Mouse (Mus musculus) limb, embryonic 15.5 days (tissue): ENCODE data around the gene Ap1m1. TPM values are rescaled to one million over a fixed set of nuclear protein-coding genes. Genes with fewer than 3 reads are reported as not detected.

ENCODE experiments used
- ATAC-seq: fragments of 200-750 bp; cut with Nextera tagmentation; 2 replicates; pipeline ENCODE4 v1.8.0; 2017; ENCODE audit warnings: low read depth, moderate TSS enrichment; ENCODE audit not compliant: insufficient number of reproducible peaks, low FRiP score, low TSS enrichment
- H3K27ac ChIP-seq: fragments of 300-500 bp; sonication (generic); 2 replicates; pipeline ENCODE4 v1.5.1; 2015; ENCODE audit warnings: moderate library complexity, mild to moderate bottlenecking, inconsistent platforms
- H3K27me3 ChIP-seq: fragments of 300-500 bp; sonication (generic); 2 replicates; pipeline ENCODE4 v1.6.1; 2015; ENCODE audit warnings: inconsistent platforms
- H3K36me3 ChIP-seq: fragments of 300-500 bp; sonication (generic); 2 replicates; pipeline ENCODE4 v1.6.1; 2015; ENCODE audit warnings: inconsistent platforms
- H3K4me1 ChIP-seq: fragments of 300-500 bp; sonication (generic); 2 replicates; pipeline ENCODE4 v1.6.1; 2015; ENCODE audit warnings: inconsistent platforms
- H3K4me2 ChIP-seq: fragments of 300-500 bp; sonication (generic); 2 replicates; pipeline ENCODE4 v1.6.1; 2015; ENCODE audit warnings: mild to moderate bottlenecking, inconsistent platforms
- H3K4me3 ChIP-seq: fragments of 300-500 bp; sonication (generic); 2 replicates; pipeline ENCODE4 v1.5.1; 2015; ENCODE audit warnings: mild to moderate bottlenecking, inconsistent platforms
- H3K9ac ChIP-seq: fragments of 300-500 bp; sonication (generic); 2 replicates; pipeline ENCODE4 v1.6.1; 2015; ENCODE audit warnings: inconsistent platforms
- H3K9me3 ChIP-seq: fragments of 300-500 bp; sonication (generic); 2 replicates; pipeline ENCODE4 v1.6.1; 2016; ENCODE audit warnings: inconsistent platforms
- WGBS: fragments of 180-500 bp; shearing (Covaris S2); methylation state at CpG from one replicate; pipeline ENCODE4 v1.1.7; 2015; 5-methylcytosine and 5-hydroxymethylcytosine counted together
- polyA plus RNA-seq: library from polyadenylated mRNA; unstranded; fragments of >200 nt; fragmentation: Nextera tagmentation; extraction: Ambion mirVana; gene quantifications from 2 replicates; pipeline ENCODE4 v1.2.1, GENCODE M21; 2015

Ap1m1 gene
- polyA plus RNA-seq, 1 experiment from 2014 or later: 99.5 TPM

- Histone ChIP-seq H3K36me3 (peaks cover 8% of the 10 kb centered on the region), H3K4me2 (no peak overlapping the region), H3K9ac (no peak overlapping the region), H3K4me1 (peaks cover 5% of the 10 kb centered on the region), H3K27me3 (no peaks in the 10 kb centered on the region), H3K9me3 (no peaks in the 10 kb centered on the region), H3K27ac (no peak overlapping the region), H3K4me3 (no peak overlapping the region)
- ATAC-seq: no peak
- 31% methylated on average over 4 of the region's 4 CpGs for WGBS
These were observed 20.8 kb downstream of the Ap1m1 start for GRCm38 (mm10) chr8:72260585-72260984.

- no peak for ATAC-seq
- H3K4me1 ChIP-seq: peaks cover 5% of the 10 kb centered on the region
- no peak overlapping the region for H3K4me2 ChIP-seq
- H3K4me3 ChIP-seq: no peak overlapping the region
- H3K27ac ChIP-seq: no peak overlapping the region
- H3K36me3 ChIP-seq: peaks cover 6% of the 10 kb centered on the region; the same call in 1 of the 2 replicates
- no peaks in the 10 kb centered on the region for H3K9me3 ChIP-seq
- no peak overlapping the region for H3K9ac ChIP-seq
- WGBS: 34% methylated on average over 2 of the region's 2 CpGs
- H3K27me3 ChIP-seq: no peaks in the 10 kb centered on the region
These were observed 21.2 kb downstream of the Ap1m1 start for GRCm38 (mm10) chr8:72261019-72261418.

GRCm38 (mm10) chr8:72261431-72261830, 21.6 kb downstream of the Ap1m1 start:
- no peaks in the 10 kb centered on the region for H3K27me3 ChIP-seq
- peaks cover 5% of the 10 kb centered on the region for H3K4me1 ChIP-seq
- H3K4me2 ChIP-seq: no peak overlapping the region
- H3K9me3 ChIP-seq: no peaks in the 10 kb centered on the region
- peaks cover 6% of the 10 kb centered on the region; the same call in 1 of the 2 replicates for H3K36me3 ChIP-seq
- no peak for ATAC-seq
- no peak overlapping the region for H3K27ac ChIP-seq
- no peak overlapping the region for H3K4me3 ChIP-seq
- H3K9ac ChIP-seq: no peak overlapping the region

GRCm38 (mm10) chr8:72261872-72262271, 22.1 kb downstream of the Ap1m1 start:
- no peaks in the 10 kb centered on the region for H3K9me3 ChIP-seq
- no peaks in the 10 kb centered on the region for H3K27me3 ChIP-seq
- no peak overlapping the region for H3K27ac ChIP-seq
- peaks cover 2% of the 10 kb centered on the region; the same call in 1 of the 2 replicates for H3K36me3 ChIP-seq
- ATAC-seq: no peak
- no peak overlapping the region for H3K4me2 ChIP-seq
- 51% methylated on average over 5 of the region's 5 CpGs for WGBS
- no peak overlapping the region for H3K9ac ChIP-seq
- H3K4me1 ChIP-seq: peaks cover 5% of the 10 kb centered on the region
- no peak overlapping the region for H3K4me3 ChIP-seq

GRCm38 (mm10) chr8:72262756-72263155, 22.9 kb downstream of the Ap1m1 start:
- no peaks in the 10 kb centered on the region for H3K9me3 ChIP-seq
- no peak overlapping the region for H3K27ac ChIP-seq
- no peak overlapping the region for H3K4me3 ChIP-seq
- no peak overlapping the region for H3K4me2 ChIP-seq
- no peak for ATAC-seq
- peaks cover 5% of the 10 kb centered on the region for H3K4me1 ChIP-seq
- no peaks in the 10 kb centered on the region for H3K27me3 ChIP-seq
- no peaks in the 10 kb centered on the region for H3K36me3 ChIP-seq
- WGBS: 83% methylated on average over 2 of the region's 2 CpGs
- H3K9ac ChIP-seq: no peak overlapping the region

- 63% methylated on average over 7 of the region's 7 CpGs for WGBS
- Histone ChIP-seq H3K27ac (no peak overlapping the region), H3K9ac (no peak overlapping the region), H3K4me2 (no peak overlapping the region), H3K36me3 (no peaks in the 10 kb centered on the region), H3K4me3 (no peak overlapping the region), H3K27me3 (no peaks in the 10 kb centered on the region), H3K4me1 (peaks cover 5% of the 10 kb centered on the region), H3K9me3 (no peaks in the 10 kb centered on the region)
- ATAC-seq: no peak
These were observed 23.6 kb downstream of the Ap1m1 start for GRCm38 (mm10) chr8:72263451-72263850.

GRCm38 (mm10) chr8:72265342-72265741, 25.5 kb downstream of the Ap1m1 start:
- Histone ChIP-seq H3K36me3 (no peaks in the 10 kb centered on the region), H3K9me3 (no peaks in the 10 kb centered on the region), H3K4me3 (no peak overlapping the region), H3K4me1 (peaks cover 5% of the 10 kb centered on the region), H3K9ac (no peak overlapping the region), H3K27ac (no peak overlapping the region), H3K27me3 (no peaks in the 10 kb centered on the region), H3K4me2 (no peak overlapping the region)
- 44% methylated on average over 4 of the region's 7 CpGs for WGBS
- no peak for ATAC-seq

DNA sequence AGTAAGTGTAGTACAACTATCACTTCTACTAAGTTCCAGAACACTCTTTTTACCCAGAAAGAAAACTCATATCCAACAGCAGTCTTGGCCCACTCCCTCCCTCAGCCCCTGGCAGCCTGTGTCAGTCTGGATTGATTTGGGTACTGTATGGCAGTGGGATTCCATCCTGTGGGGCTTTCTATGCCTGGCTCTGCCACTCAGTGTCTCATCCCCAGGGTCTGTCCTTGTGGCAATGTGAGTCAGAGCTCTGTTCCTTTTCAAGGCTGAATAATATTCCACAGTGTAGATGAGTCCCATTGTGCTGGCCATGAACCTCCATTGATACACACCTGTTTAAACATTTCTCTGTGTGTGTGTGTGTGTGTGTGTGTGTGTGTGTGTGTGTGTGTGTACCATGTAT, 26.9 kb downstream of the Ap1m1 start:
- Histone ChIP-seq H3K4me3 (no peak overlapping the region), H3K4me1 (no peaks in the 10 kb centered on the region), H3K9ac (no peak overlapping the region), H3K36me3 (no peaks in the 10 kb centered on the region), H3K27ac (no peak overlapping the region), H3K9me3 (no peaks in the 10 kb centered on the region), H3K4me2 (no peak overlapping the region), H3K27me3 (no peaks in the 10 kb centered on the region)
- no peak for ATAC-seq

DNA sequence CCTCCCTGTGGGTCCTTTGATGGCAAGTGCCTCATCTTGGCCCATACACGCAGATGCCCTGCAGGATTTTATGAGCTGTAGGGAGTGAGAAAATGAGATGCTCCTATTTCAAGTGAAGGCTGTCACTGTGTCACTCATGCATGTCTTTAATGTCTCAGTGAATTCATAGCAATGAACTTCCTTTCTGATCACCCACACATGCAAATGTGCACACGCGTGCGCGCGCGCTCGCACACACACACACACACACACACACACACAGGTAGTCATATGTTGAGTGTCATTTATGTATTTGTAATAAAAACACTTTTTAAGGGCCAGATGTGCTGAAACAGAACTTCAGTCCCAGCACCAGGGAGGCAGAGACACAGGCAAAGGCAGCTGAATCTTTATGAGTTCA, 27.3 kb downstream of the Ap1m1 start:
- 95% methylated on average over 8 of the region's 8 CpGs for WGBS
- H3K36me3 ChIP-seq: no peaks in the 10 kb centered on the region
- no peak overlapping the region for H3K4me2 ChIP-seq
- H3K4me3 ChIP-seq: no peak overlapping the region
- H3K27me3 ChIP-seq: no peaks in the 10 kb centered on the region
- no peaks in the 10 kb centered on the region for H3K4me1 ChIP-seq
- H3K9me3 ChIP-seq: no peaks in the 10 kb centered on the region
- no peak overlapping the region for H3K27ac ChIP-seq
- ATAC-seq: no peak
- H3K9ac ChIP-seq: no peak overlapping the region

- 0 out of 2 replicates have a peak, but pooled peaks have one; percentile 36 for ATAC-seq
- H3K27me3 ChIP-seq: no peaks in the 10 kb centered on the region
- no peak overlapping the region for H3K9ac ChIP-seq
- no peak overlapping the region for H3K4me2 ChIP-seq
- no peaks in the 10 kb centered on the region for H3K4me1 ChIP-seq
- no peaks in the 10 kb centered on the region for H3K9me3 ChIP-seq
- peak overlapping the region; percentile 33; the same call in 1 of the 2 replicates for H3K27ac ChIP-seq
- no peak overlapping the region for H3K4me3 ChIP-seq
- no peaks in the 10 kb centered on the region for H3K36me3 ChIP-seq
- WGBS: 77% methylated on average over 15 of the region's 15 CpGs
These were observed 28.5 kb downstream of the Ap1m1 start for GRCm38 (mm10) chr8:72268356-72268755.

- no peak for ATAC-seq
- no peak overlapping the region for H3K4me3 ChIP-seq
- whole genome bisulfite sequencing: 85% methylated on average over 12 of the region's 12 CpGs
These were observed 30.8 kb downstream of the Ap1m1 start for GRCm38 (mm10) chr8:72270606-72271005.

GRCm38 (mm10) chr8:72271051-72271660, 31.3 kb downstream of the Ap1m1 start:
- no peaks in the 10 kb centered on the region for H3K4me1 ChIP-seq
- H3K9me3 ChIP-seq: no peaks in the 10 kb centered on the region
- H3K4me3 ChIP-seq: no peak overlapping the region
- H3K27ac ChIP-seq: no peak overlapping the region
- H3K36me3 ChIP-seq: no peaks in the 10 kb centered on the region
- H3K27me3 ChIP-seq: no peaks in the 10 kb centered on the region
- ATAC-seq: no peak
- WGBS: 70% methylated on average over 11 of the region's 11 CpGs
- H3K4me2 ChIP-seq: no peak overlapping the region
- no peak overlapping the region for H3K9ac ChIP-seq

More at GRCm38 (mm10) chr8:72270606-72271005, 30.8 kb downstream of the Ap1m1 start:
- Histone ChIP-seq H3K4me2 (no peak overlapping the region), H3K9ac (no peak overlapping the region), H3K27me3 (no peaks in the 10 kb centered on the region), H3K36me3 (no peaks in the 10 kb centered on the region), H3K9me3 (no peaks in the 10 kb centered on the region), H3K27ac (no peak overlapping the region), H3K4me1 (no peaks in the 10 kb centered on the region)

- ATAC-seq: no peak
- H3K9ac ChIP-seq: no peak overlapping the region
These were observed 31.9 kb downstream of the Ap1m1 start for GRCm38 (mm10) chr8:72271691-72272090.

More at GRCm38 (mm10) chr8:72271691-72272090, 31.9 kb downstream of the Ap1m1 start:
- Histone ChIP-seq H3K9me3 (no peaks in the 10 kb centered on the region), H3K36me3 (no peaks in the 10 kb centered on the region), H3K4me2 (no peak overlapping the region), H3K27me3 (no peaks in the 10 kb centered on the region), H3K4me1 (no peaks in the 10 kb centered on the region), H3K4me3 (no peak overlapping the region), H3K27ac (no peak overlapping the region)
- 69% methylated on average over 3 of the region's 3 CpGs for WGBS
